Mouse (Mus musculus) ES-E14 (cell line): ENCODE measurements around the gene Acad10. TPM values are rescaled to one million over a fixed set of nuclear protein-coding genes. Genes with fewer than 3 reads are reported as not detected.
A peak's percentile ranks its signal among the peaks of the same experiment; 100 is the strongest.

Experiments used
- DNase-seq: peaks from one replicate; pipeline ENCODE4 v3.0.0-alpha.2; 2013; ENCODE audit warnings: low read depth, low spot score
- H3K27ac ChIP-seq: 2 replicates; pipeline ENCODE4 v1.5.1; 2012; ENCODE audit warnings: low read depth, mild to moderate bottlenecking, low read length, moderate library complexity, mixed read lengths; ENCODE audit not compliant: poor library complexity, insufficient read depth, severe bottlenecking
- H3K36me3 ChIP-seq: 2 replicates; pipeline ENCODE4 v1.6.1; 2012; ENCODE audit warnings: mild to moderate bottlenecking, low read length, moderate library complexity, mixed read lengths; ENCODE audit not compliant: control insufficient read depth, poor library complexity, insufficient read depth, severe bottlenecking
- H3K4me1 ChIP-seq, 2 experiments: fragments of 150-350 bp in 1 of 2; sonication (generic) in 1 of 2; 2 replicates each; pipeline ENCODE4 v1.6.1; 2012; ENCODE audit warnings: low read length in 2 of 2, mild to moderate bottlenecking in 1 of 2, mixed read lengths in 1 of 2; ENCODE audit not compliant: control insufficient read depth in 2 of 2, insufficient read depth in 2 of 2, poor library complexity in 1 of 2
- H3K4me3 ChIP-seq, 2 experiments: fragments of 150-350 bp in 1 of 2; sonication (generic) in 1 of 2; 2 replicates each; pipeline ENCODE4 v1.5.1; 2012; ENCODE audit warnings: low read length in 2 of 2, low read depth in 1 of 2, mild to moderate bottlenecking in 1 of 2, mixed read lengths in 1 of 2; ENCODE audit not compliant: insufficient read depth in 1 of 2, poor library complexity in 1 of 2, severe bottlenecking in 1 of 2
- H3K9ac ChIP-seq: 2 replicates; pipeline ENCODE4 v1.6.1; 2012; ENCODE audit warnings: low read depth, mild to moderate bottlenecking, low read length, mixed read lengths; ENCODE audit not compliant: poor library complexity, insufficient read depth, severe bottlenecking
- H3K9me3 ChIP-seq: fragments of 150-350 bp; sonication (generic); 2 replicates; pipeline ENCODE4 v1.6.1; 2012; ENCODE audit warnings: low read depth, mild to moderate bottlenecking, low read length; ENCODE audit not compliant: control insufficient read depth, insufficient read depth
- CHD2 ChIP-seq: IDR thresholded peaks from 2 replicates; pipeline ENCODE4 v1.6.1; 2014; ENCODE audit warnings: mild to moderate bottlenecking, low read depth, low read length, inconsistent platforms
- HCFC1 ChIP-seq: IDR thresholded peaks from 2 replicates; pipeline ENCODE4 v1.6.1; 2012; ENCODE audit warnings: low read length, inconsistent platforms, borderline replicate concordance; ENCODE audit not compliant: insufficient read depth
- MAFK ChIP-seq: IDR thresholded peaks from 2 replicates; pipeline ENCODE4 v1.6.1; 2014; ENCODE audit warnings: mild to moderate bottlenecking, low read depth, low read length, inconsistent platforms; ENCODE audit not compliant: insufficient read depth
- ZC3H11A ChIP-seq: IDR thresholded peaks from 2 replicates; pipeline ENCODE4 v1.6.1; 2012; ENCODE audit warnings: low read depth, mild to moderate bottlenecking, inconsistent platforms, low read length, borderline replicate concordance
- ZNF384 ChIP-seq: IDR thresholded peaks from 2 replicates; pipeline ENCODE4 v1.6.1; 2012; ENCODE audit warnings: low read depth, low read length, inconsistent platforms
- in situ Hi-C, 2 experiments: fragments of 600-800 bp; cut with MboI; formaldehyde crosslinking; loops; one replicate each; pipeline ENCODE4 v1.15.1; 2025; ENCODE audit warnings: low sequenced_read_pairs in 2 of 2, inconsistent platforms in 1 of 2; ENCODE audit not compliant: unreplicated experiment in 2 of 2
- total RNA-seq: library from RNA; depleted of rRNA; stranded (reverse); fragments of 300-350 nt; gene quantifications from 2 replicates; pipeline ENCODE4 v1.2.3, GENCODE M21; 2012; rRNA removed

Acad10 gene
- total RNA-seq, 1 experiment, result 14.0 TPM

- Histone ChIP-seq H3K4me1 (peaks cover 10 to 23% of the 10 kb centered on the region in 2 experiments), H3K36me3 (peaks cover 24% of the 10 kb centered on the region; the same call in 1 of the 2 replicates), H3K9ac (peak overlapping the region; percentile 67; the same call in 1 of the 2 replicates), H3K9me3 (no peaks in the 10 kb centered on the region), H3K27ac (peak overlapping the region; percentile 20), H3K4me3 (peak overlapping the region; percentile 22 to 24; a peak in 2 of 4 replicates)
- in situ Hi-C loops, result no loop called here
- no peak for DNase-seq
- TF ChIP-seq MAFK, result no peak
- no peak for TF ChIP-seq CHD2
- no peak for TF ChIP-seq ZNF384
- no peak for TF ChIP-seq ZC3H11A
- TF ChIP-seq HCFC1, result no peak
Observed at GRCm38 (mm10) chr5:121581945-121582344, 78.4 kb downstream of the Acad10 start.

DNA sequence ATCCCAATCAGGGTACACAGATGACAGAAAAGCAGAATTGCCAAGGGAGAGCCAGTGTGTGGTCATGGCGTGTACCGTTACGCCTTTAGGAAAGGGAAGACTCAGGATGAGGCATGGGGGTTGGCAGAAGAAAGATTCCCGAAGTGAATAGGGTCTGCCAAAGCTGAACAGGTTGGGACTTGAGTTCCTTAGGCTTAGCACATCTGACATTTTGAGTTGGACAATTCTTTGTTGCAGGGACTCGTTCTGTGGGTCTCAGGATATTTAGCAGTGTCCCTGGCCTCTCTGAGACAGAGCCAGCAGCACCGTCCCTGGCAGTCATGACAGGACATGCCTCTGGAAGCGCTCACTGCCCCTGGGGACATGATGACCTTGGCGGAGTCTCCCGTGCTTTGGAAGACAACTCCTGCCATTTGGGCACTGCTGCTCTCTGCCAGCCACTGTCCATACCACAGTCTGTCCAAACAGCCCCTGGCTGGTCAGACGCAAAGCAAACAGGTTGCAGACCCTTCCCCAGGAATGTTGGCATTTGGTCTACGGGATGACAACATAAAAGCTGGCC, 83.3 kb downstream of the Acad10 start:
- DNase-seq, result no peak
- Histone ChIP-seq H3K27ac (no peak overlapping the region), H3K9me3 (no peaks in the 10 kb centered on the region), H3K4me3 (no peak overlapping the region), H3K36me3 (peaks cover 47% of the 10 kb centered on the region; the same call in 1 of the 2 replicates), H3K4me1 (peaks cover 4 to 12% of the 10 kb centered on the region in 2 experiments; a peak in 2 of 4 replicates), H3K9ac (no peak overlapping the region)
- TF ChIP-seq MAFK (no peak), HCFC1 (no peak), ZC3H11A (no peak), ZNF384 (no peak), CHD2 (no peak)
- in situ Hi-C loops, result no loop called here

GRCm38 (mm10) chr5:121575867-121576266, 84.4 kb downstream of the Acad10 start:
- Histone ChIP-seq H3K4me3 (no peak overlapping the region), H3K27ac (no peak overlapping the region), H3K4me1 (peaks cover 0 to 10% of the 10 kb centered on the region in 2 experiments; a peak in 1 of 4 replicates), H3K36me3 (peaks cover 56% of the 10 kb centered on the region), H3K9ac (no peak overlapping the region), H3K9me3 (no peaks in the 10 kb centered on the region)
- in situ Hi-C loops, result no loop called here
- no peak for DNase-seq
- no peak for TF ChIP-seq CHD2
- TF ChIP-seq MAFK, result no peak
- no peak for TF ChIP-seq HCFC1
- TF ChIP-seq ZNF384, result no peak
- no peak for TF ChIP-seq ZC3H11A

DNA sequence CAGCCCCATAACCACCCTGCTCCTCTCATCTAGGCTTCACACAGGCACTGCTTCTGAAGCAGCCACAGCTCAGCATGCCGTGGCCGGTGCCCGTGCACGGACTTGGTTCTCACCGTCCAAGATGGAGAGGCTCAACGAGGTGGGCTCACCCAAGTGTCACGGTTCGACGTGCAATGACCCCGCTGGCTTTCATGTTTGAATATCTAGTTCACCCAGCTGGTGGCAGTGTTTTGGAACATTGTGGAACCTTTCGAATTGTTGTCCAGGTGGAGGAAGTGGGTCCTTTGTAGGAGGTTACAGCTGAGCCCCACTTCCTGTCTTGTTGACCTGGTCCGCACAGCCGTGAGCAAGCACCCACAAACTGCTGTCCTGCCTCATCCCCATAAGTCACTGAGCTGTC, 86.2 kb downstream of the Acad10 start:
- DNase-seq, result no peak
- H3K36me3 ChIP-seq, result peaks cover 57% of the 10 kb centered on the region
- in situ Hi-C loops, result no loop called here
- no peak overlapping the region for H3K27ac ChIP-seq
- peaks cover 0 to 10% of the 10 kb centered on the region in 2 experiments; a peak in 1 of 4 replicates for H3K4me1 ChIP-seq
- no peak overlapping the region for H3K9ac ChIP-seq
- H3K4me3 ChIP-seq, result no peak overlapping the region
- no peaks in the 10 kb centered on the region for H3K9me3 ChIP-seq
- TF ChIP-seq CHD2 (no peak), HCFC1 (no peak), ZC3H11A (no peak), ZNF384 (no peak), MAFK (no peak)

Other genes starting within 250 kb of the Acad10 start
- 3.0 and 3.8 TPM in 2 replicates for gene Tmem116, start 208.6 kb downstream of the Acad10 start, total RNA-seq
- gene Erp29, start 208.0 kb downstream of the Acad10 start, total RNA-seq, result 339 and 444 TPM in 2 replicates
- 0.09 TPM in 1 of 2 replicates, not detected in the other for gene Adam1b, start 157.1 kb downstream of the Acad10 start, total RNA-seq
- gene Adam1a, start 115.0 kb downstream of the Acad10 start, total RNA-seq, result 6.1 and 6.3 TPM in 2 replicates
- gene Gm42878, start 115.0 kb downstream of the Acad10 start, total RNA-seq, result not detected in 2 replicates
- 94.3 and 111 TPM in 2 replicates for gene Mapkapk5, start 114.6 kb downstream of the Acad10 start, total RNA-seq
- 157 and 238 TPM in 2 replicates for gene Aldh2, start 66.7 kb downstream of the Acad10 start, total RNA-seq
- 6.0 and 8.3 TPM in 2 replicates for gene Acad12, start 41.6 kb downstream of the Acad10 start, total RNA-seq
- gene Brap, start within 50 bp of the Acad10 start, total RNA-seq, result 24.2 and 31.8 TPM in 2 replicates
- 45.2 and 58.0 TPM in 2 replicates for gene Atxn2, start 50.8 kb upstream of the Acad10 start, total RNA-seq
- 9.1 and 10.5 TPM in 2 replicates for gene Sh2b3, start 177.1 kb upstream of the Acad10 start, total RNA-seq
- gene Pheta1, start 188.5 kb upstream of the Acad10 start, total RNA-seq, result 13.4 and 13.6 TPM in 2 replicates